Mouse (Mus musculus): Measurements from ENCODE around the gene Rbp2.

Rbp2 gene

GRCm38 (mm10) chr9:98524786-98525542 lies 39.0 kb downstream of the Rbp2 start:
- DNase-seq: no peak

DNA sequence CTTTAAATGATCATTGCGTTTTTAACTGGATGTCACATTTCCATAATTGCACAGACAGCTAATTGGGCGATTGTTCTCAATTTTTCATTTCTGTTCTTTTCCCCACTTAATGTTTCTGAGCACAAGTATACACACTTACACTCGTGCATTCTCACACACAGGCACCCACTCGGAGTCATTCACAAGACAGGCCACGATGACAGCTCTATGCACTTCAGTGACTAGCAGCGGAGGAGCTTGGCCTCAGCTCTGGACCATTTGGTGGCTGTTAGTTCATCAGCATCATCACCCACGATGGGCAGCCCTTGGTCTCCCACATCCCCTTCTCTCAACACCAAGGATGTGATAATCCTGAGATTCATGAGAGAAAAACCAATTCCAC lies 39.6 kb downstream of the Rbp2 start:
- no peak for DNase-seq

- no peak for DNase-seq
Measured at GRCm38 (mm10) chr9:98527226-98527625, 41.3 kb downstream of the Rbp2 start.

- DNase-seq: no peak
Measured at GRCm38 (mm10) chr9:98529776-98530175, 43.9 kb downstream of the Rbp2 start.

DNA sequence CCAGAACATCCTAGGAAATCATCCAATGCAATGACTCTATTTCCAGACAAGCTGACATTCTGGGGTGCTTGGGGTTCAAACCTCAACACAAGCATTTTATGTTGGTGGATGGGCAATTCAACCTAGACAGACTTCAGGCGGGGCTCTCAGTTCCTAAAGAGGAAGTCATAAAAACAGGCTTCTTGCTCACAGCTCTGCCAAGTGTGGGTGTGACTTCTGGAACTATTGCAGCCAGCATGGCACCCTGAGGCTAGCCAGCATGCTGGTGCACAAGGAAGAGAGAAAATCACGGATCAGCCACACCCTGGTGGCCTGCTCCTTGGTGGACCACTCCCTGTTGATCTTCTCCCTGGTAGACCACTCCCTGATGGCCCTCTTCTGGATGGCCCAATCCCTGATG lies 45.1 kb downstream of the Rbp2 start:
- DNase-seq: no peak

DNA sequence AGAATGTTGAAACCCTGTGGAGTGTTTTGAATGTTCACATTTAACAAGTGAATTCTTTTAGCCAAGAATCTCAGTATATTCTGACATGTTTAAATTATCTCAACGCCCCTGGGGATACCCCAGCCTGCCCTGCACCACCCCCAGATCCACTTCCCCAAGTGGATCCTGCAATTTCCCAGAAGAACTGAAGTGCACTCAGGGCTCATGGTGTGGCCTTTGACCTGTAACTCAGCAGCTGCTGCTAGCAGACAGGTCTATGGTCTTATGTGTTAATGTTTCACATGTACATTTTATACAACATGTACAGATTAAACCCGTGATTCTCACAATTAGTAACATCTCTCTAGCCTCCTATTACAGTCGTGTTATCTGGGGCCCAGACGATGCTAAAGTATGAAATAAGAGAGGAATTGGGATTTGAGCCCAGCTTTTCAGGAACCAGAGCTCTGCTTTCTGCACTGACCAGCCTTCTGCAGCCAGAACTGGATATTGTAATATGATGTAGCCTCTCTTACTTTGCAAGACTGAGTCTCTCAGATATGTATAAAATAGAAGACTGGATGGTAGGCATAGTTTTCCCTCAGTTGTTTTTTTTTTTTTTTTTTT lies 48.9 kb downstream of the Rbp2 start:
- DNase-seq: no peak

GRCm38 (mm10) chr9:98535763-98536162 lies 49.8 kb downstream of the Rbp2 start:
- DNase-seq: no peak

DNA sequence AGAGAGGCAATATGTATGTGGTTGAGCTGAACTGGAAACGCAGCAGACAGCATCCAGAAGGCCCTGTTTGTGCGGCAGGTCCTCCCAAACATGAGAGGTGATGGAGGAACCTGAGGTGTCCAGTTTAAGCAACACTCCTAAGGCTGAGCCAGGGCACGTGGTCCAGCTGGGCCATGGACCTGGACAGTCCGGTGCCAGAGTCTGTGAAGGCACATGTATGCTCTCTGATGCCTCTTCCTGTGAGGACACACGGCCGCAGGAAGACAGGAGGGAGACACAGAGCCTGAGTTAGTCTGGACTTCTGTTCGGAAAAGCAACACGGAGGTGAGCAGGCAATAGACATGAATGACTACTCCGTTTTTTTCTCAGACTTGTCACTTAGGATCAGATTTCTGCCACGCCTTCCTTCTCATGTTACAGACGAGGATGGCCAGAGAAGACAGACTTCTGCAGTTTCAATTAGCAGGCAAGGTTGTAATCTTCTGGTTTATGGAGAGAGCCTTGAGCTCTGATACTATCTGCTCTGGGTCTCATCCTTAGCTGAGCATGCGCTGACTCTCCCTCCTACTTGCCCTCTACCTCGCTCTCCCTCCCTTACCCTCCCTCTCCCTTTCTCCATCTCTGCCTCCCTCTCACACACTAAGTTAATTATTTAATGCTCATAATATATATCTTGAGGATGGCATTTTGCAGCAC lies 52.2 kb downstream of the Rbp2 start:
- DNase-seq: no peak

DNA sequence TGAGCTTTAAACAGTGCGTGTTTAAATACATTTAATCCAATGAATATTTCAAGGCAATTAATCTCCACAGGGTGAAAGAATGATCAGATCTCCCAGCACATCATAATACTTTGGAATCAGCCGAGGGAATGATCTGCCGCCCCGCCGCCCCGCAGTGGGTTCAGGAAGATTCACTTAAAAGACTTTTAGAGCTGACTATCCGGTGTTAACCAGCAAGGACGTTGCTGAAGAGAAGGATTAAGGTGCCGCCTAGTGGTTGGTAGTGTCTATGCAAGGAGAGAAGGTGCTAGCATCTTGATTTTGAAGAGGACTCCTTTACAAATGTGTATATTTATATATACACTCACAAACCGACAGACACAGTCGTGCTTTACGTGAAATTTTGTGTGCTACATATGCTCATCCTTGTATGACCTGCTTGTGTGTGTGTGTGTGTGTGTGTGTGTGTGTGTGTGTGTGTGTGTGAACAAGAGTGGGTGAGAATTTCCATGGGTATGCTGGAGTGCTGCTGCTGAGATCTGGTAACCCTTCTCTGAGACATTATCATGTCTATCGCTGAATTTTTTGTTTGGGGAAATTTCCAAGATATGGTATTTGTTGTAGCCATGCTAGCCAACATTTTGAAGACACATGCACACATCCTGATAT lies 52.9 kb downstream of the Rbp2 start:
- peak; percentile 72 for DNase-seq

- no peak for DNase-seq
Measured at GRCm38 (mm10) chr9:98544042-98544441, 58.1 kb downstream of the Rbp2 start.

Measured in lung, postnatal 36 days (tissue).